Comparison of ENCODE assay signal across 7 mouse cellular contexts in the genomic region with DNA sequence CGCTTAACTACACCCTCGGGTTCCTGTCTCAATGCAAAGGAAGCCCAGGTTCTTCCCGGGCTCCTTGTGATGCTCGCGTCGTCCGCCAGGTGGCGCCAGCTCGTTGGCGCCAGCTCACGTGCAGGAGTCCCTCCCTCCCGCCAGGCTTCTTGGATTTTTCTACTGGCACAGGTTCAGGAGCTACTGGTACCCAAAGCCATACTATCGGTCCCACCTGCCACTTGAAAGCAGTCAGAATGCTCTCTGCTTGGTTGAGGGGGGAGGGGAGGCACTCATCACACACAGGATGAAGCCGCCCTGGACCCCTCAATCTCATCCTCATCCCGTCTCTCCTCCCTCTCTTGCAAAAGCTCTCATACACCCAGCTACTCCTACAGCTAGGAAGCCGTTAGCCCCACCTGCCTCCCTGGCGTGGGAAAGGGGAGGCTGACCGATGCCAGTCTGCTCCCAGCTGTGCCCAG. TPM values are rescaled to one million over a fixed set of nuclear protein-coding genes. Genes with fewer than 3 reads are reported as not detected.
DNase-seq lines count a peak whose midpoint lies in the region; TF ChIP-seq lines count a peak whose summit lies in the region.

No protein-coding gene starts in this region.

- peaks cover 25% of the 10 kb centered on the region for H3K4me1 ChIP-seq in midbrain, embryonic 10.5 days
- H3K4me1 ChIP-seq in small intestine, adult 2 months (ENCODE audit: control insufficient read depth, insufficient read depth, insufficient read length, low read length) = peaks cover 4% of the 10 kb centered on the region

- 10% methylated on average over 18 of the region's 18 CpGs for WGBS in midbrain, embryonic 10.5 days
- WGBS in small intestine, adult 2 months = 8% methylated on average over 18 of the region's 18 CpGs

- intact Hi-C loops in left cerebral cortex, postnatal 14 days (cut with DNase I) = loop anchor here (5.0 to 10.0 kb wide), 4 partner anchors 32 to 185 kb away; partner anchors contain the start of genes Mapk14 and Slc26a8

- no peaks in the 10 kb centered on the region for H3K9me3 ChIP-seq in midbrain, embryonic 10.5 days (replicated peaks)

- H3K27ac ChIP-seq in midbrain, embryonic 10.5 days (replicated peaks) = 0 out of 2 replicates have a peak overlapping the region, but pooled peaks have one; percentile 42
- no peak overlapping the region for H3K27ac ChIP-seq in small intestine, adult 2 months (ENCODE audit: insufficient read depth, low read depth, low read length)

- TF ChIP-seq POLR2A in small intestine, adult 2 months (IDR thresholded peaks at IDR 0.05; ENCODE audit: low read depth, low read length) = no peak

- peaks cover 43% of the 10 kb centered on the region for H3K27me3 ChIP-seq in midbrain, embryonic 10.5 days (ENCODE audit: low read depth, poor library complexity, severe bottlenecking)
- no peaks in the 10 kb centered on the region for H3K27me3 ChIP-seq in small intestine, adult 2 months (ENCODE audit: control insufficient read depth, insufficient read depth, low read length)

- TF ChIP-seq CTCF in small intestine, adult 2 months (IDR thresholded peaks at IDR 0.05; ENCODE audit: extremely low read depth, insufficient read length, insufficient replicate concordance, low read depth, low read length) = peak; percentile 97

- no peaks in the 10 kb centered on the region for H3K36me3 ChIP-seq in midbrain, embryonic 10.5 days
- no peaks in the 10 kb centered on the region for H3K36me3 ChIP-seq in small intestine, adult 2 months (ENCODE audit: control insufficient read depth, insufficient read depth, low read length)

- peak overlapping the region; percentile 18 for H3K4me3 ChIP-seq in midbrain, embryonic 10.5 days
- no peak overlapping the region for H3K4me3 ChIP-seq in small intestine, adult 2 months (ENCODE audit: low read depth, low read length)

- peak; percentile 75 for DNase-seq in WW6 (ENCODE audit: low read depth, low spot score)
- peak; percentile 64 for DNase-seq in cerebellum, adult 9-11 months
- DNase-seq in frontal cortex, postnatal 25 days (ENCODE audit: low spot score in 2 of 2) = peak; percentile 66 to 74
- peak; percentile 66 for DNase-seq in hindlimb bud, embryonic 11.5 days (ENCODE audit: extremely low spot score, low read depth, low spot score)
- DNase-seq in left cerebral cortex, postnatal 14 days (ENCODE audit: low spot score in 2 of 2) = peak; percentile 88 to 92
- DNase-seq in midbrain, embryonic 10.5 days (ENCODE audit: low spot score) = peak; percentile 83

RNA-seq across cellular contexts. Expression of gene Pnpla1, which starts 21.8 kb away (rescaled TPM):
- under 1 TPM; 0.44 to 0.49 TPM for total RNA-seq in left cerebral cortex, postnatal 14 days (2021)
- polyA plus RNA-seq in midbrain, embryonic 10.5 days (2016; fragmentation: Nextera tagmentation; extraction: Ambion mirVana) = not detected in 2 replicates
- 0.46 and 0.77 TPM in 2 replicates for polyA plus RNA-seq in small intestine, adult 2 months (2012; rRNA removed)

RNA-seq across cellular contexts. Expression of gene 4930539E08Rik, which starts 35.2 kb away (rescaled TPM):
- total RNA-seq in left cerebral cortex, postnatal 14 days (2021) = 10 to 100 TPM in 1 of 2 experiments, 1 to 10 TPM in 1; 8.3 to 12.4 TPM
- polyA plus RNA-seq in midbrain, embryonic 10.5 days (2016; fragmentation: Nextera tagmentation; extraction: Ambion mirVana) = 0.11 and 0.26 TPM in 2 replicates
- polyA plus RNA-seq in small intestine, adult 2 months (2012; rRNA removed) = 26.9 and 94.4 TPM in 2 replicates

Comparison
In these comparisons a context has a peak if more than half of its experiments do, and no peak if none do; other contexts are left out.
1. RNA of gene 4930539E08Rik, which starts 35.2 kb away (polyA plus RNA-seq): 26.9 to 94.4 TPM in small intestine, adult 2 months; 0.11 to 0.26 TPM in midbrain, embryonic 10.5 days; every median in the first group is over 10 times any median in the second.
2. Peak in every context shown above with its lines, with median percentiles within 50 percentile points of each other: DNase-seq.